Mouse (Mus musculus) E14TG2a.4 (cell line): Measurements from ENCODE around the gene Lbx1.

Experiments used
- H3K27me3 ChIP-seq: 2 replicates; pipeline ENCODE4 v1.6.1; 2014; ENCODE audit warnings: low read length, control low read depth; ENCODE audit not compliant: insufficient read depth
- H3K36me3 ChIP-seq: 2 replicates; pipeline ENCODE4 v1.6.1; 2014; ENCODE audit warnings: low read length, control low read depth; ENCODE audit not compliant: insufficient read depth
- H3K4me1 ChIP-seq: replicated peaks from 2 replicates; pipeline ENCODE4 v1.6.1; 2014; ENCODE audit warnings: low read depth, low read length, control low read depth
- H3K4me3 ChIP-seq: replicated peaks from 2 replicates; pipeline ENCODE4 v1.5.1; 2014; ENCODE audit warnings: mild to moderate bottlenecking, low read length
- H3K9me3 ChIP-seq: 2 replicates; pipeline ENCODE4 v1.6.1; 2014; ENCODE audit warnings: low read length, control low read depth
- CTCF ChIP-seq: conservative IDR thresholded peaks from 2 replicates; pipeline ENCODE4 v1.5.1; 2014; ENCODE audit warnings: low read length
- NANOG ChIP-seq: IDR thresholded peaks from 2 replicates; pipeline ENCODE4 v1.6.1; 2014; ENCODE audit warnings: borderline replicate concordance, low read length, mixed read lengths
- POU5F1 ChIP-seq: IDR thresholded peaks from 2 replicates; pipeline ENCODE4 v1.6.1; 2014; ENCODE audit warnings: low read length, borderline replicate concordance

Lbx1 gene

DNA sequence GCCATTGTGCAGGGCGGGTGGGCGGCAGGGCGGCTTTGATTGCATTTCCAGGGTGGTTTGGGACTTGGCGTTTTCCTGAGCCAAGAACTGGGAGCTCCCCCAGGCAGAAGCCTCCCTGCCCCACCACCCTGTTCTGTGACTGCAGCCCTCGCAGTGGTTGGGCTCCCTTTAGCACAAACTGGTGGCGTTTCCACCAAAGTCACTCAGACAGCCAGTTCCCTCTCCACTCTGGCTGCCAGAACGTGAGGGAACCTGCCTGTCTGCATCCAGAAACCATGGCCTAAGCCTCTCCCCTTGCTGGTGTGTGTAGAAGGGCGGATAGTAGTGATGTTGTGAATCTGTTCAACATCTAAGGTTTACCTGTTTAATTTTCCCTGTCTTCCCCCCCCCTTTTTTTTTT is 9.4 kb downstream of the Lbx1 start:
- H3K27me3 ChIP-seq, result peaks cover 95% of the 10 kb centered on the region
- H3K36me3 ChIP-seq, result no peaks in the 10 kb centered on the region
- TF ChIP-seq POU5F1 (no peak), NANOG (no peak), CTCF (no peak)
- peaks cover 48% of the 10 kb centered on the region for H3K4me1 ChIP-seq
- H3K9me3 ChIP-seq, result no peaks in the 10 kb centered on the region
- H3K4me3 ChIP-seq, result no peak overlapping the region

DNA sequence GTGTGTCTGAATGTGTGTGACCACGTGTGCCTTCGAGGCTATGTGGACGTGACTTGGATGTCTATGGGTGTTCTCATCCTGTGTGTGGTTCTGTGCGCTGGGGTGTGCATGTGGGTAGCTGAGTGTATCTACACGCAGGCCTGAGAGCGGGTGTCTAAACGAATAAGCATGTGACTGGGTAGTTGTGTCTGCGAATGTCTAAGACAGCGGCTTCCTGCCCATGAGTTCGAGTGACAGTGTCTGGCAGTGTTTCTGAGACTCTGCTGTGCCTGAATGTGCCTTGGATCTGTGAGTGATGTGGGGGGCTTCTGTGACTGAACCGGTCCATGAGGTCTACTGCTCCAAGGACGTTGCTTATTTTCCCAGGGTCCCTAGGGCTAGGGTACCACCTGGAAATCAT is 10.5 kb downstream of the Lbx1 start:
- no peaks in the 10 kb centered on the region for H3K36me3 ChIP-seq
- H3K9me3 ChIP-seq, result no peaks in the 10 kb centered on the region
- H3K4me3 ChIP-seq, result no peak overlapping the region
- TF ChIP-seq CTCF, result no peak
- no peak for TF ChIP-seq NANOG
- no peak for TF ChIP-seq POU5F1
- H3K4me1 ChIP-seq, result peaks cover 44% of the 10 kb centered on the region
- peaks cover 87% of the 10 kb centered on the region for H3K27me3 ChIP-seq

DNA sequence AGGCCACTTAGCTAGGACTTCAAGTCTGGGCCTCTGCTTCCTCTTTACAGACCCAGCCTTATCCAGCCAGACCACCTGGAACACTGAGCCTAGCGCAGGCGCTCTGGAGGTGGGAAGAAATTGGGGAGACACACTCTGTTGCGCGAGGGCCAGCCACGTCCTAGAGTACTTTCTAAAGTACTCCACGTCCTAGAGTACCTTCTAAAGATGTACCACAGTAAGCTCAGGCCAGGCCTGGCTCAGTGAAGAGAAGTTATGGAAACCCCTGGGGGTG is 11.4 kb downstream of the Lbx1 start:
- no peak for TF ChIP-seq NANOG
- no peak for TF ChIP-seq POU5F1
- no peak for TF ChIP-seq CTCF
- Histone ChIP-seq H3K4me1 (peaks cover 35% of the 10 kb centered on the region), H3K9me3 (no peaks in the 10 kb centered on the region), H3K36me3 (no peaks in the 10 kb centered on the region), H3K27me3 (peaks cover 84% of the 10 kb centered on the region), H3K4me3 (peak overlapping the region; percentile 64)

DNA sequence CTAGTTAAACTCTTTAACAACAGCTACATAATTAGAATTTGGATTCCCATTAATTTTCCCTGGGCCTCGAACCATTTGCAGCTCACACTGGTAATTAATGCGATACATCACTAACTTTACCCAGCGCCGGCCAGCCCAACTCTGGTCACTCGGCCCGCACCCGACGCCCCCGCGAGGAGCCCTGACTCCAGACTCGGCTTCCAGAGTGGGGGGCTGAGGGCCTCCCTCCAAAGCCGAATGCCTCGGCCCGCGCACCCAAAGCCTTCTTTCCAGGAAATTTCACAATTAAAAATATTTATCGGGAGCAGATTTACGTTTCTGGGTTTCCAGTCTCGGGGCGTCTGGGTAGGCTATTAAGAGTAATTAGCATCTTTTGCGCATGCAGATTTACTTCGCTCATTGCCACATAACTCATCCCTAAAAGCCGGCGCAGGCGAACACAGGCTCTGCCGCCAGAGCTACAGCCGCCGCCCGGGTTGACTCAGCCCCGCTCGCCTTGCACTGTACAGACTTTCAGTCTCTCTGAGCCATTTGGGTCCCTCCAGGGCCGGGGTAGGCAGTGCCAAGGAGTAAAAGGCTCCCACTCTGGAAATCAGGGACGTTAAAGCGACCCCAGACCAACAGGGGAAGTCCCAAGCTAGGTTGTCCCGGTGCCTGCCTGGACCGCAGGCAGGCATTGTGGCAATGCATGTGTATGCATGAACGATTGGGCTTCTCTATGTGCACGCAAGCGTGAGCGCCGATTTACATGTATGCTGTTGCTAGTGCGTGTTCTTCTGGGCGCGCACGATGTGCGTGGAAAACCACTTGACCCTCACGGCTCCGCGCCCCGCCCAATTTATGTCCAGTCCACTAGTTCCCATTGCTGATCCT is 12.0 kb downstream of the Lbx1 start:
- peaks cover 81% of the 10 kb centered on the region for H3K27me3 ChIP-seq
- no peak for TF ChIP-seq POU5F1
- TF ChIP-seq CTCF, result no peak
- no peak for TF ChIP-seq NANOG
- no peaks in the 10 kb centered on the region for H3K9me3 ChIP-seq
- H3K4me3 ChIP-seq, result peak overlapping the region; percentile 64
- peaks cover 35% of the 10 kb centered on the region for H3K4me1 ChIP-seq
- no peaks in the 10 kb centered on the region for H3K36me3 ChIP-seq

DNA sequence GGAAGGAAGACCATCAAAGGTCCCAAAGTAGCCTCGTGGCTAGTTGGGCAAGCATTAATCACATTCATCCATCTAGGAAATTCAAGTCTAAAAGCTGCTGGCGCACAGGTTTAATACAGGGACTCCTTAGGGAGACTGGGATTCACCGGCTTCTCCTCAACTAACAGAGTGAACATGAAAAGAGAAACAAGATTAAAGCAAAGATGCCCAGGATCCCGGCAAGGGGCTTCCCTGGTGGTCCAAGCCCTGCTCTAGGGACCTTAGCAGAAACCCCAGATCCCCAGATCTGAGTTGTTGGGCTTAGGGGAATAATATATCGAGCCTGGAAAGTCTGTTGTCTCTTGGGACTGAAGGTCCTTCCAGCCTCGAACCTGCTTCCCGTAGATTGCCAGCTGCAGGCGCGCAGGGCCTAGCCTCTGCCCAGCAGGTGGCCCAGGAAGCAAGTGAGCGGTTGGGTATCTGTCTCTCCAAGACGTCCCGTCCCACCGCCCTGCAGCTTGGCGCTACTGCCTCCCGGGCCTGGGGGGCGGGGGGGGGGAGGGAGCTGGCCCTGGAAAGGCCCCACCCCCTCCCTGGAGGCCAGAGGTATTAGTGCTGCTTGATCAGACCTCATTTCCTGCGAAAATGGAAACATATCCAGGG is 13.3 kb downstream of the Lbx1 start:
- Histone ChIP-seq H3K4me1 (peaks cover 35% of the 10 kb centered on the region), H3K27me3 (peaks cover 78% of the 10 kb centered on the region), H3K36me3 (no peaks in the 10 kb centered on the region), H3K9me3 (no peaks in the 10 kb centered on the region), H3K4me3 (0 out of 2 replicates have a peak overlapping the region, but pooled peaks have one; percentile 10)
- TF ChIP-seq CTCF (no peak), NANOG (no peak), POU5F1 (no peak)

DNA sequence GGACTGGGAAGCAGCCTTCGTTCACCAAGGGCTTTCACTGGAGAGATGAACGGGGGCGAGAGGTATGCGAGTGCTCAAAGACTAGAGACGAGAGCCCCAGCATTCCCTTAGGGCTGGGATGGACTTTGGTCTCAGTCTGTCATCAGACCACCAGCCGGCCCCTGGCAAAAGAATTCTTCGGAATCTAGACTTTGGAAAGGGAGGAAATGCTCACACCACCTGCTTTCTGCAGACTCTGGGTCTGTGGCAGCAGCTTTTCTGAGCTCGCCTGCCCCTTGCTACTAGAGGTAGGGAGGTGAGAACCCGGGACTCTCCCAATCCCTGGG is 14.2 kb downstream of the Lbx1 start:
- H3K36me3 ChIP-seq, result no peaks in the 10 kb centered on the region
- peaks cover 70% of the 10 kb centered on the region for H3K27me3 ChIP-seq
- no peaks in the 10 kb centered on the region for H3K9me3 ChIP-seq
- TF ChIP-seq CTCF, result no peak
- no peak for TF ChIP-seq NANOG
- no peak for TF ChIP-seq POU5F1
- H3K4me3 ChIP-seq, result peak overlapping the region; percentile 26; the same call in 1 of the 2 replicates
- H3K4me1 ChIP-seq, result peaks cover 35% of the 10 kb centered on the region

DNA sequence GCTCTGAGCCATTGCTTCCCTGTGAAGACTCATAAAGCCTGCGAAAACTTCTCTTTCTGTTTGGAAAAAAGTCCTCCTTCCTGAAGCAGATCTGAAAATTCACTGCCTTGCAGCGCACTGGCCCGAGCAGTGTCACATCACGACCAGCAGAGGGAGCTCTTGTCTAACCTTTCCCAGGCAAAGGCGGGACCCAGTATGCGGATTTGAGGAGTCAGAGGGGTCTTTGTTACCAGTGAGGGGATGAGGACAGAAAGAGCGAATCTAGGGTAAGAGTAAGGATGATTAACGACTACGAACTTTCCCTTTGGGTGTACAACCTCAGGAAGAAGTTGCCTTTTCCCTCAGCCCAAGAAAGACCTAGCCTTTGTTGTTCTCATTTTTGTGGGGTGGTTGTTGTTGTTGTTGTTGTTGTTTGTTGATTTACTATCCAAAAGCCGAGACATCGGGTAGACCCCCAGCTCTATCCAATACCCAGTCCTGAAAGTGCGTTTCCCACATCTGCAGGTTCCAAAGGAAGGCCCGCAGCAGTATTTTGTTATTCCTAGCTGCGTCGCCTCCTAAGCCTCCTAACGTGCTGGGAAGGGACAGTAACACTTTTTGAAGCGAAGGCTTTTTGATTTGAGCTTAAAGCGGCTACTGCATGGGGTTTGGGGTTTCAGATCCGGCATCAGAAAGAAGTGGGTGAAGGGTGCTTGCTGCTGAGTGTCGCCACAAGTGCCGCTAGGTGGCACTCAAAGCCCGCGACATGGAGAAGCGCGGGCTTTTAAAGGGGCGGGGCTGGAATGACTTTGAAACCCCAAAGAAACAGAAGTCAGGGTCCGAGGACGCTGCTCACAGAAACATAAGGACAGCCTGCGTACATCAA is 14.8 kb downstream of the Lbx1 start:
- H3K36me3 ChIP-seq, result no peaks in the 10 kb centered on the region
- TF ChIP-seq CTCF, result peak; percentile 100
- no peak for TF ChIP-seq POU5F1
- H3K9me3 ChIP-seq, result no peaks in the 10 kb centered on the region
- H3K4me1 ChIP-seq, result peaks cover 35% of the 10 kb centered on the region
- H3K4me3 ChIP-seq, result peak overlapping the region; percentile 26; the same call in 1 of the 2 replicates
- peaks cover 64% of the 10 kb centered on the region for H3K27me3 ChIP-seq

DNA sequence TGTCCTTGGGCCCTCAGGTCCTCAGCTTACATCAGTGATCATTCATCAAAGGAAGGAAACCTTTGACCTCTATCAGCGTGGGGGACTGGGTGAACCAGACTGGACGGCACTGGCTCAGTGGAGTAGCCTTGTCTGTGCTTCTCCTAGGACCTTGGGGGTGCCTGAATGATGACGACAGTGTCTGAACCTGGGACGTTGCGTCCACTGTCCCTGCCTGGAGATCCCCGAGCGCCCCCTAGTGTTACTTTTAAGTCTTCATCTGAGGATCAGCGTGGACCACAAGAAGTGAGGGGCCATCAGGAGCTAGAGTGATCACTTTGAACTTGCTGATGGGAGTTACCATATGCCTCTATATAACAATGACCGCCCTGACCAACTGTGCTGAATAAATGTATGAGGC is 19.4 kb downstream of the Lbx1 start:
- peaks cover 22% of the 10 kb centered on the region for H3K27me3 ChIP-seq
- H3K4me1 ChIP-seq, result peaks cover under 1% of the 10 kb centered on the region
- no peak overlapping the region for H3K4me3 ChIP-seq
- no peaks in the 10 kb centered on the region for H3K36me3 ChIP-seq
- TF ChIP-seq NANOG, result no peak
- peak; percentile 66 for TF ChIP-seq CTCF
- no peaks in the 10 kb centered on the region for H3K9me3 ChIP-seq
